Mouse (Mus musculus): ENCODE results near the gene Cdk5r1. TPM values are rescaled to one million over a fixed set of nuclear protein-coding genes. Genes with fewer than 3 reads are reported as not detected.

Gene Cdk5r1
- total RNA-seq, 2 experiments from 2014 or later = 2.1 to 2.2 TPM

Other genes starting within 250 kb of the Cdk5r1 start
- 1 to 10 TPM; 3.0 to 3.3 TPM for gene Rhbdl3, start 176.1 kb upstream of the Cdk5r1 start, total RNA-seq (2021)
- 10 to 100 TPM; 12.7 to 20.5 TPM for gene 5730455P16Rik, start 99.0 kb upstream of the Cdk5r1 start, total RNA-seq (2021)
- gene Zfp207, start 93.7 kb upstream of the Cdk5r1 start, total RNA-seq (2021) = 100 to 1,000 TPM; 122 to 136 TPM
- 100 to 1,000 TPM; 159 to 167 TPM for gene Psmd11, start 48.4 kb upstream of the Cdk5r1 start, total RNA-seq (2021)

Measured in adrenal gland, postnatal 36 days (tissue).